Mouse (Mus musculus) retina, postnatal 7 days (tissue): ENCODE measurements around the gene Ccdc114.

Source experiments
- DNase-seq: peaks from one replicate; pipeline ENCODE4 v3.0.0-alpha.2; 2012; ENCODE audit warnings: low read depth, low spot score

Gene Ccdc114

DNA sequence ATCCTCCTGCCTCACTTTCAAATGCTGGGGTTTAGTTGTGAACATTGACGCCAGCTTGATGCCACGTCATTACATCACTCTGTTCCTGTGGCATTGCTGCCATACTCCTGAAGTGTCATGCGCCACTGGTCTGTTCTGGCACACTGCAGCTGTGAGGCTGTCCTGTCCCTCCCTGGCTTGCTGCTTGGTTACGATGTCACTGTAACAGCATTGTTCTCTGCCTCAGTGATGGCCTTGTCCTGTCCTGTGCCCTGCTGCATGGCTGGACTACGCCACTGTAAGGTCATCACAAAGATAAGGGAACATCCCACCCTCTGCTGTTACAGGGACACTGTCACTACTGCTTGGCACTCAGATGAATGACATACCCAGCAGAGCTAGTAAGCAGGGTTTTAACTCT is 57.7 kb downstream of the Ccdc114 start:
- DNase-seq: no peak

DNA sequence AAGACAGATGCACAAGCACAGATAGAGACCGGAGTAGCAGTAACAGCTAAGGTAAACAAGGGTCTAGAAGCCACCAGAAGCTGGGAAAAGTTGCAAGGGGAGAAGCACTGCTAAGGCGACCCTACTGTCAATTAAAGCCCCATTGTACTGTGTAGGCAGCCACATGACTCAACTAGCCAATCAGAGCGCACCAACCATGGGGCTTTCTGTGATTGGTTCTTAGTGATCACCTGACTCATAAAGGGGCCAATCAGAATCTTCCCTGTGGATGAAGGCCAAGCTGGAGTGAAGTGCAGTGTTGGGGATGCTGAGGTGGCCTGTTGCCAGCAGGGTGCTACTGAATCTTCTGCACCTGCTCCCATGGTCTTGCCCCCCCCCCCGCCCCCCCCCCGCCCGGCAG is 63.0 kb downstream of the Ccdc114 start:
- no peak for DNase-seq

DNA sequence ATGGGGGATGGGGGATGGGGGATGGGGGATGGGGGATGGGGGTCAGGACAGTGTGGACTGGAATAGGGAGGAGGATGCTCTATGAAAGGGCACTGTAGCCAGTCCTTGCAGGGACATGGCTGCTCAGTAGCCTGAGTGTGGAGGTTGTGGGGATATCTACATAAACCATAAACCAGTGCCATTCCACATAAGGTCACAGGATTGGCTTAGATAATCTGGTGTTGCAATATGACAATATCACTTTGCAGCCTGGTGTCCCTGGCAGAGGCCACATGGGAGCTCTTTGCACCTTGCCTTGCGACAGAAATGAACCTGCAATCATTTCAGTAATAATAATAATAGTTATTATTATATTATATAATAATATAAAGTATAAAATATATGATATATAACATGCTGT is 64.5 kb downstream of the Ccdc114 start:
- DNase-seq: no peak

DNA sequence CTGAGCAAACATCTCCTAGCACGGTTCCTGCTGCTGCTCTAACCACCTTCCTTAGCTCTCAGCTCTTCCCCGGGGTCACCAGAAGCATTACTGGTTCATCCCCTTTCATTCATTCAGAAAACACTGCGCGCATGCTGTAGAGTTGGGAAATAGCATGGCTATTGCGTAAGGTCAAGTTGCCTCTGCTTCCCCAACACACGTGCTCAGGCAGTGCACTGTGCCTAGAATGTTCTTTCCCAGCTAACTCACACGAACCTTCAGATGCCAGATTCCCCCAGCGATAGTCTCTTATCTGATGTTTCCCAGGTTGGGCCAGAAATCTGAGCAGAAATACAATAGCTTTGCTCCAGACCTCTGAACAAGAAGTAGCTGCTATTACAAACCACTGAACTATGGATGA is 68.6 kb downstream of the Ccdc114 start:
- DNase-seq: no peak
